Mouse (Mus musculus) megakaryocyte-erythroid progenitor cell, adult 5-6 weeks (primary cell): Measurements from ENCODE around the gene Pappa2. TPM values are rescaled to one million over a fixed set of nuclear protein-coding genes. Genes with fewer than 3 reads are reported as not detected.

ENCODE experiments used
- ATAC-seq: replicated peaks from 2 replicates; pipeline ENCODE4 v1.8.0; 2016; ENCODE audit warnings: mild to moderate bottlenecking, inconsistent platforms; ENCODE audit not compliant: severe bottlenecking, poor library complexity, low FRiP score, low TSS enrichment
- total RNA-seq, 2 experiments: library from RNA; stranded (forward) in 1 of 2; stranded (reverse) in 1 of 2; fragments of 200-1000, 215-1000 nt in 1 of 2; fragments of >200 nt in 1 of 2; fragmentation: Nextera tagmentation in 1 of 2; gene quantifications; 2 replicates each; pipeline ENCODE4 v1.2.3; 2014 to 2017

Pappa2 gene
- total RNA-seq, 2 experiments from 2014 or later = not detected

- no peak for ATAC-seq
These were observed 292.6 kb downstream of the Pappa2 start for GRCm38 (mm10) chr1:158687726-158688125.

GRCm38 (mm10) chr1:158669971-158670592, 310.2 kb downstream of the Pappa2 start:
- peak; percentile 82 for ATAC-seq

GRCm38 (mm10) chr1:158666001-158666400, 314.3 kb downstream of the Pappa2 start:
- ATAC-seq = no peak
